Mouse (Mus musculus) left cerebral cortex, adult 2 months (tissue): ENCODE data around the gene Eipr1. TPM values are rescaled to one million over a fixed set of nuclear protein-coding genes. Genes with fewer than 3 reads are reported as not detected.
A peak's percentile ranks its signal among the peaks of the same experiment; 100 is the strongest.

Experiments
- DNase-seq, 2 experiments: peaks; one replicate each; pipeline ENCODE4 v3.0.0; 2021 to 2022; ENCODE audit warnings: low spot score in 2 of 2, mixed read lengths in 1 of 2; ENCODE audit errors: extremely low spot score in 1 of 2
- H3K27ac ChIP-seq: fragments of 200-600 bp; 2 replicates; pipeline ENCODE4 v1.8.1; 2022
- H3K4me3 ChIP-seq: fragments of 200-600 bp; 2 replicates; pipeline ENCODE4 v1.8.1; 2022
- CTCF ChIP-seq: fragments of 200-600 bp; IDR thresholded peaks from 2 replicates; pipeline ENCODE4 v1.8.1; 2022; ENCODE audit warnings: antibody characterized with exemption, mild to moderate bottlenecking, moderate library complexity
- intact Hi-C: fragments of 180-260 bp; cut with DNase I; formaldehyde crosslinking; loops from one replicate; pipeline ENCODE4 v1.15.1; 2025
- total RNA-seq, 2 experiments: library from RNA; stranded (reverse); gene quantifications; 2 replicates each; pipeline ENCODE4 v1.2.3; 2021

The Eipr1 gene
- total RNA-seq, 2 experiments from 2014 or later, result 64.0 to 65.1 TPM

GRCm38 (mm10) chr12:28866121-28866520, 114.5 kb downstream of the Eipr1 start:
- no peak for TF ChIP-seq CTCF
- no peak for DNase-seq
- intact Hi-C loops, result no loop called here
- Histone ChIP-seq H3K4me3 (no peak overlapping the region), H3K27ac (peak overlapping the region; percentile 40)

- DNase-seq, result no peak
- H3K27ac ChIP-seq, result peak overlapping the region; percentile 63
- intact Hi-C loops, result no loop called here
- peak; percentile 22; the same call in 1 of the 2 replicates for TF ChIP-seq CTCF
- no peak overlapping the region for H3K4me3 ChIP-seq
Observed at GRCm38 (mm10) chr12:28868794-28869193, 117.2 kb downstream of the Eipr1 start.

- intact Hi-C loops, result loop anchor here (1.0 to 5.0 kb wide), 5 partner anchors 102 to 655 kb away; partner anchors contain the start of gene Myt1l
- Histone ChIP-seq H3K27ac (peak overlapping the region; percentile 83), H3K4me3 (no peak overlapping the region)
- TF ChIP-seq CTCF, result no peak
- peak; percentile 79 to 80 for DNase-seq
Observed at GRCm38 (mm10) chr12:28872271-28872670, 120.7 kb downstream of the Eipr1 start.

- intact Hi-C loops, result loop anchor here (5.0 kb wide), 3 partner anchors 173 to 652 kb away; partner anchors contain the start of gene Myt1l
- DNase-seq, result peak in 1 of 2 experiments; percentile 73
Observed at GRCm38 (mm10) chr12:28874781-28875251, 123.2 kb downstream of the Eipr1 start.

GRCm38 (mm10) chr12:28875471-28875870, 123.9 kb downstream of the Eipr1 start:
- TF ChIP-seq CTCF, result no peak
- intact Hi-C loops, result no loop called here
- DNase-seq, result no peak
- no peak overlapping the region for H3K4me3 ChIP-seq
- H3K27ac ChIP-seq, result peak overlapping the region; percentile 70

More at GRCm38 (mm10) chr12:28874781-28875251, 123.2 kb downstream of the Eipr1 start:
- no peak for TF ChIP-seq CTCF
- no peak overlapping the region for H3K4me3 ChIP-seq
- peak overlapping the region; percentile 70 for H3K27ac ChIP-seq

GRCm38 (mm10) chr12:28880471-28880870, 128.9 kb downstream of the Eipr1 start:
- DNase-seq, result no peak
- no peak overlapping the region for H3K4me3 ChIP-seq
- intact Hi-C loops, result no loop called here
- TF ChIP-seq CTCF, result no peak
- H3K27ac ChIP-seq, result no peak overlapping the region

- TF ChIP-seq CTCF, result peak; percentile 10
- Histone ChIP-seq H3K4me3 (no peak overlapping the region), H3K27ac (no peak overlapping the region)
- DNase-seq, result no peak
- intact Hi-C loops, result no loop called here
Observed at GRCm38 (mm10) chr12:28887712-28888111, 136.1 kb downstream of the Eipr1 start.

- no peak for TF ChIP-seq CTCF
- peak overlapping the region; percentile 28; the same call in 1 of the 2 replicates for H3K27ac ChIP-seq
- DNase-seq, result no peak
- intact Hi-C loops, result no loop called here
- no peak overlapping the region for H3K4me3 ChIP-seq
Observed at GRCm38 (mm10) chr12:28889068-28889674, 137.6 kb downstream of the Eipr1 start.

- H3K27ac ChIP-seq, result 0 out of 2 replicates have a peak overlapping the region, but pooled peaks have one; percentile 55
- intact Hi-C loops, result no loop called here
- H3K4me3 ChIP-seq, result no peak overlapping the region
- DNase-seq, result no peak
- no peak for TF ChIP-seq CTCF
Observed at GRCm38 (mm10) chr12:28891523-28891922, 139.9 kb downstream of the Eipr1 start.

GRCm38 (mm10) chr12:28896577-28896976, 145.0 kb downstream of the Eipr1 start:
- intact Hi-C loops, result no loop called here
- Histone ChIP-seq H3K27ac (peak overlapping the region; percentile 69), H3K4me3 (no peak overlapping the region)
- no peak for TF ChIP-seq CTCF
- no peak for DNase-seq

GRCm38 (mm10) chr12:28898307-28898706, 146.7 kb downstream of the Eipr1 start:
- intact Hi-C loops, result no loop called here
- Histone ChIP-seq H3K27ac (no peak overlapping the region), H3K4me3 (no peak overlapping the region)
- DNase-seq, result no peak
- TF ChIP-seq CTCF, result no peak

GRCm38 (mm10) chr12:28899696-28900095, 148.1 kb downstream of the Eipr1 start:
- intact Hi-C loops, result no loop called here
- no peak for TF ChIP-seq CTCF
- no peak for DNase-seq
- Histone ChIP-seq H3K4me3 (no peak overlapping the region), H3K27ac (no peak overlapping the region)

GRCm38 (mm10) chr12:28900341-28900740, 148.7 kb downstream of the Eipr1 start:
- intact Hi-C loops, result no loop called here
- TF ChIP-seq CTCF, result no peak
- no peak for DNase-seq
- Histone ChIP-seq H3K27ac (no peak overlapping the region), H3K4me3 (no peak overlapping the region)
